Mouse (Mus musculus): ENCODE results near the gene Auts2. TPM values are rescaled to one million over a fixed set of nuclear protein-coding genes. Genes with fewer than 3 reads are reported as not detected.

Auts2 gene
- polyA plus RNA-seq, 1 experiment from 2014 or later = 1.8 TPM

DNA sequence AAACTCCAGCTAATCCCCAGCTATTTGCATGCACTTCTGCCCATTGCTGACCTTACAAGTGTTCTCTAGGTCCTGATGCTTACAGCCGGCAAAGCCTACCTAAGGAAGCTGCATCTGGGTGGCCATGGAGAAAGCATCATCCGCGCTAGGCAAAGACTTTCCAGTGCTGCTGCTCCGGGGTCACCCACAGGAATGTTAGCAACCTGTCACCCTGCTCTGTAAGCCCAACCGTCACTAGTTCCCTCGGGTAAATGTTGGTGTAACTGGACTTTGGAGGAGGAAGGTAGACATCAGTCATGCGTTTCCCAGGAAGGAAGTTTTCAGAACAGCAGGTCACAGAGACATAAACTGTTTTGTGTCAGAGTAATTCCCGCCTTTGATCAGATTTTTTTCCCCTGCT, 287.6 kb downstream of the Auts2 start:
- no peak overlapping the region for H3K4me3 ChIP-seq (ENCODE audit: low read depth, low read length)
- ATAC-seq (ENCODE audit: low read depth) = no peak
- no peaks in the 10 kb centered on the region for H3K27me3 ChIP-seq (ENCODE audit: control insufficient read depth, insufficient read depth, low read depth, low read length)
- no peaks in the 10 kb centered on the region for H3K36me3 ChIP-seq (ENCODE audit: control insufficient read depth, insufficient read depth)
- no peaks in the 10 kb centered on the region for H3K9me3 ChIP-seq (replicated peaks; ENCODE audit: control insufficient read depth, low read length)
- H3K27ac ChIP-seq (ENCODE audit: low read length) = no peak overlapping the region
- H3K4me1 ChIP-seq (ENCODE audit: control insufficient read depth, low read depth, low read length) = no peaks in the 10 kb centered on the region
- 63% methylated on average over 8 of the region's 8 CpGs for WGBS (ENCODE audit: insufficient replicate concordance)
- H3K4me2 ChIP-seq (ENCODE audit: low read depth, low read length) = no peak overlapping the region
- no peak overlapping the region for H3K9ac ChIP-seq (ENCODE audit: low read depth, low read length)

GRCm38 (mm10) chr5:132249523-132249922, 293.6 kb downstream of the Auts2 start:
- Histone ChIP-seq H3K9me3 (replicated peaks; ENCODE audit: control insufficient read depth, low read length) (no peaks in the 10 kb centered on the region), H3K9ac (ENCODE audit: low read depth, low read length) (no peak overlapping the region), H3K27me3 (ENCODE audit: control insufficient read depth, insufficient read depth, low read depth, low read length) (no peaks in the 10 kb centered on the region), H3K4me2 (ENCODE audit: low read depth, low read length) (no peak overlapping the region), H3K27ac (ENCODE audit: low read length) (no peak overlapping the region), H3K36me3 (ENCODE audit: control insufficient read depth, insufficient read depth) (no peaks in the 10 kb centered on the region), H3K4me1 (ENCODE audit: control insufficient read depth, low read depth, low read length) (no peaks in the 10 kb centered on the region), H3K4me3 (ENCODE audit: low read depth, low read length) (no peak overlapping the region)
- no peak for ATAC-seq (ENCODE audit: low read depth)
- WGBS (ENCODE audit: insufficient replicate concordance) = 70% methylated on average over 11 of the region's 11 CpGs

DNA sequence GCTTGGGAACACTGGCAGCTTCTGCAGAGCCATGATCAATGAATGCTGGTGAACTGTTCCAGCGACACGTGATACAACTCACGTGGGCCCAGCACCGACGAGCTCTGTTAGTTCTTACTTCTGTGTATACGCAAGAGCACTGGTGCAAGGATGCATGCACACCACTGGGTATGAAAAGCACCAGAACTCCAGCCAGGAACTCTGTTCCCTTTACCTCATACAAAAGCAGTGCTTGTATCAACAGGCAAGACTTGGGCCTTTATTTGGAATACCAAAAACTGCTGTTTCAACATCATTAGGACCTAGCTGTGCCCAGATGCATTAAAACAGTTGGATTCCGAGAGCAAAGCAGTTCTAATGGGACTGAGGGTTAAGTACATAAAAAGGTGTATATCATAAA, 295.1 kb downstream of the Auts2 start:
- 68% methylated on average over 7 of the region's 7 CpGs for WGBS (ENCODE audit: insufficient replicate concordance)
- Histone ChIP-seq H3K27me3 (ENCODE audit: control insufficient read depth, insufficient read depth, low read depth, low read length) (no peaks in the 10 kb centered on the region), H3K4me1 (ENCODE audit: control insufficient read depth, low read depth, low read length) (no peaks in the 10 kb centered on the region), H3K9ac (ENCODE audit: low read depth, low read length) (no peak overlapping the region), H3K4me3 (ENCODE audit: low read depth, low read length) (no peak overlapping the region), H3K27ac (ENCODE audit: low read length) (no peak overlapping the region), H3K36me3 (ENCODE audit: control insufficient read depth, insufficient read depth) (no peaks in the 10 kb centered on the region), H3K9me3 (replicated peaks; ENCODE audit: control insufficient read depth, low read length) (no peaks in the 10 kb centered on the region), H3K4me2 (ENCODE audit: low read depth, low read length) (no peak overlapping the region)
- ATAC-seq (ENCODE audit: low read depth) = no peak

DNA sequence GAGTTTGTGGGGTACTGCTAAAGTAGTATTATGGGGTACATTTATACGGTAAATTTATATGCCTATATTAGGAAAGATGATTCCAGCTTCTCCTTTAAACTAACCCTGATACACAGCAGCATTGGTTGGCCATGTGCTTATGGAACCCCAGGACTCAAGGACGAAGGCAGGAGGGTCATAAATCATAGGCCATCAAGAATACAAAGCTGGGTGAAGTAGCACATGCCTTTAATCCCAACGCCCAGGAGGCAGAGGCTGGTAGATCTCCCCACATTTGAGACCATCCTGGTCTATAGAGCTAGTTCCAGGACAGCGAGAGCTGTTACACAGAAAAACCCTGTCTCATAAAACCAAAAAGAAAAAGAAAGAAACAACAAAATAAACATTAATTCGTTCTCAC, 307.7 kb downstream of the Auts2 start:
- WGBS (ENCODE audit: insufficient replicate concordance) = 55% methylated on average over 5 of the region's 5 CpGs
- Histone ChIP-seq H3K4me3 (ENCODE audit: low read depth, low read length) (no peak overlapping the region), H3K4me1 (ENCODE audit: control insufficient read depth, low read depth, low read length) (no peaks in the 10 kb centered on the region), H3K36me3 (ENCODE audit: control insufficient read depth, insufficient read depth) (no peaks in the 10 kb centered on the region), H3K9me3 (replicated peaks; ENCODE audit: control insufficient read depth, low read length) (no peaks in the 10 kb centered on the region), H3K9ac (ENCODE audit: low read depth, low read length) (no peak overlapping the region), H3K27ac (ENCODE audit: low read length) (no peak overlapping the region), H3K27me3 (ENCODE audit: control insufficient read depth, insufficient read depth, low read depth, low read length) (no peaks in the 10 kb centered on the region), H3K4me2 (ENCODE audit: low read depth, low read length) (no peak overlapping the region)
- no peak for ATAC-seq (ENCODE audit: low read depth)

DNA sequence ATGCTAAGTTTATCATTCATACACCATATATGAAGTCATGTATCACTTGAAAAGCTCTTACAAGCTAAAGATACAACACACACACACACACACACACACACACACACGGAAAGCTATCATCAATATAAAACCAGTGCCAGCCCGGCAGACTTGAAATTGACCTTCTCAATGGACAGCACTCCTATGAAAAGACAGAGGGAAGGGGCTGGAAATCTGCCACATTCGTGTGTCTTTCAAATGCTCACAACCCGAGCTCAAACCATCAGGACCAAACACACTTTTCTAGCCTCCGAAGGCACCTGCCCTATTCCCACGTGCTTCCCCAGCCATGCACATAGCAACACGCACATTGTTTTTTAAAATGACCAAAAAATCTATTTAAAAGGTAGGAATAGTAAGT, 308.7 kb downstream of the Auts2 start:
- H3K36me3 ChIP-seq (ENCODE audit: control insufficient read depth, insufficient read depth) = no peaks in the 10 kb centered on the region
- no peak overlapping the region for H3K4me3 ChIP-seq (ENCODE audit: low read depth, low read length)
- no peaks in the 10 kb centered on the region for H3K9me3 ChIP-seq (replicated peaks; ENCODE audit: control insufficient read depth, low read length)
- no peak overlapping the region for H3K9ac ChIP-seq (ENCODE audit: low read depth, low read length)
- H3K27me3 ChIP-seq (ENCODE audit: control insufficient read depth, insufficient read depth, low read depth, low read length) = no peaks in the 10 kb centered on the region
- no peak overlapping the region for H3K27ac ChIP-seq (ENCODE audit: low read length)
- ATAC-seq (ENCODE audit: low read depth) = no peak
- H3K4me2 ChIP-seq (ENCODE audit: low read depth, low read length) = no peak overlapping the region
- 67% methylated on average over 7 of the region's 7 CpGs for WGBS (ENCODE audit: insufficient replicate concordance)
- H3K4me1 ChIP-seq (ENCODE audit: control insufficient read depth, low read depth, low read length) = no peaks in the 10 kb centered on the region; the same call in 1 of the 2 replicates

DNA sequence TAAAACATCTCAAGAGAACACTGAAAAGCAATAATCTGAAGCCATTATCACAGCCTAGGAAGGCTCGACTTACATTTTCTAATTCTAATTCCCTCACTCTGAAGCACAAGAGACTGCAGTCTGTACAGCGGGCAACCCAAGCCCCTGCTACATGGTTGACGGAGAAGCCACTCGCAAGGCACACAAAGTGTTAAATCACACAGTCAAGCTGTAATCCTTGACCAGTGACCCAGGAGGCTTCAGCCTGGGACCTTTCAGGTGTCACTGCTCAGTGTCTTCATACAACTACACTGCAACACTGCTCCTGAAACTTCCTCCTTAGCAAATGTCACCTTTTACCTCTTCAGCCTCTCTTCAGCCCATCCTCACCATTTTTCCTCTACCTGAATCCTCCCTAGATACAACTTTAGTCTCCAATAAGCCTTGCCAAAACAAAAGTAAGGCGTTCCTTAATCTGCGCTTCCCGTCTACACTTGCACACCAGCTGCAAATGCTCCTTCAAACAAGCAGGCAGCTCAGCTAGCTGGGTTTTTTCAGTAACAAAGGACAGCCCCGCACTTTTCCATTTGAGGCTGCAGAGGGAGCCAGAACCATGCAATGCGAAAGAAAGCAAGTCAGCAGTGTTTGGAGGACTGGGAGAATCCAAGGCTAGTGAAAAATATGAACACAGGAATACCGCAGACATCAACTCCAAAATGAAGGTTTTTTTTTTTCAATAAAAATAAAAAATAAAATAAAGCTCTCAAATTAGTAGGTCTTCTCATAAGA, 311.7 kb downstream of the Auts2 start:
- H3K36me3 ChIP-seq (ENCODE audit: control insufficient read depth, insufficient read depth) = no peaks in the 10 kb centered on the region
- no peak overlapping the region for H3K4me2 ChIP-seq (ENCODE audit: low read depth, low read length)
- H3K27ac ChIP-seq (ENCODE audit: low read length) = no peak overlapping the region
- no peaks in the 10 kb centered on the region for H3K9me3 ChIP-seq (replicated peaks; ENCODE audit: control insufficient read depth, low read length)
- ATAC-seq (ENCODE audit: low read depth) = peak; percentile 45; the same call in 1 of the 2 replicates
- no peak overlapping the region for H3K4me3 ChIP-seq (ENCODE audit: low read depth, low read length)
- 36% methylated on average over 10 of the region's 10 CpGs for WGBS (ENCODE audit: insufficient replicate concordance)
- H3K9ac ChIP-seq (ENCODE audit: low read depth, low read length) = no peak overlapping the region
- no peaks in the 10 kb centered on the region for H3K27me3 ChIP-seq (ENCODE audit: control insufficient read depth, insufficient read depth, low read depth, low read length)
- no peaks in the 10 kb centered on the region; the same call in 1 of the 2 replicates for H3K4me1 ChIP-seq (ENCODE audit: control insufficient read depth, low read depth, low read length)

- Histone ChIP-seq H3K27me3 (ENCODE audit: control insufficient read depth, insufficient read depth, low read depth, low read length) (no peaks in the 10 kb centered on the region), H3K36me3 (ENCODE audit: control insufficient read depth, insufficient read depth) (no peaks in the 10 kb centered on the region), H3K4me3 (ENCODE audit: low read depth, low read length) (no peak overlapping the region), H3K4me1 (ENCODE audit: control insufficient read depth, low read depth, low read length) (no peaks in the 10 kb centered on the region; the same call in 1 of the 2 replicates), H3K9me3 (replicated peaks; ENCODE audit: control insufficient read depth, low read length) (no peaks in the 10 kb centered on the region), H3K4me2 (ENCODE audit: low read depth, low read length) (no peak overlapping the region), H3K27ac (ENCODE audit: low read length) (no peak overlapping the region), H3K9ac (ENCODE audit: low read depth, low read length) (no peak overlapping the region)
- WGBS (ENCODE audit: insufficient replicate concordance) = 43% methylated on average over 8 of the region's 8 CpGs
- ATAC-seq (ENCODE audit: low read depth) = peak; percentile 66; the same call in 1 of the 2 replicates
Measured at GRCm38 (mm10) chr5:132229644-132230357, 313.3 kb downstream of the Auts2 start.

DNA sequence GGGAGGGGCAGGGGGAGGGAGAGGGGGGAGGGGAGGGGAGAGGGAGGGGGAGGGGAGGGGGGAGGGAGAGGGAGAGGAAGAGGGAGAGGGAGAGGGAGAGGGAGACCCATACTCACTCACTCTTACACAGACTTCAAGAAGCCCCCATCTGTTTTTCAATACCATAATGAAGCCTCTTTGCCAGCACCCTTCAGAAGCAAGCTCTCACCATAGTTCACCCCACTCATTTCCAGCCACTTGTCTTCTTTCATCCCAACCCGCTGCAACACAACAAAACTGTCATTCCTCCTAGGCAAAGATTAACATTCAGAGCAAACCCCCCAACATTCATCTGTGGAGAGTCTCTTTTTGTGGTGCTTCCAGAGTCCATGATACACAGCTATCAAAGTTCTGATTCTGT, 314.1 kb downstream of the Auts2 start:
- H3K36me3 ChIP-seq (ENCODE audit: control insufficient read depth, insufficient read depth) = no peaks in the 10 kb centered on the region
- H3K4me3 ChIP-seq (ENCODE audit: low read depth, low read length) = no peak overlapping the region
- H3K9ac ChIP-seq (ENCODE audit: low read depth, low read length) = no peak overlapping the region
- H3K9me3 ChIP-seq (replicated peaks; ENCODE audit: control insufficient read depth, low read length) = no peaks in the 10 kb centered on the region
- 42% methylated on average over 1 of the region's 1 CpGs for WGBS (ENCODE audit: insufficient replicate concordance)
- no peaks in the 10 kb centered on the region for H3K27me3 ChIP-seq (ENCODE audit: control insufficient read depth, insufficient read depth, low read depth, low read length)
- ATAC-seq (ENCODE audit: low read depth) = no peak
- no peaks in the 10 kb centered on the region; the same call in 1 of the 2 replicates for H3K4me1 ChIP-seq (ENCODE audit: control insufficient read depth, low read depth, low read length)
- no peak overlapping the region for H3K4me2 ChIP-seq (ENCODE audit: low read depth, low read length)
- no peak overlapping the region for H3K27ac ChIP-seq (ENCODE audit: low read length)

- 72% methylated on average over 12 of the region's 12 CpGs for WGBS (ENCODE audit: insufficient replicate concordance)
- H3K4me3 ChIP-seq (ENCODE audit: low read depth, low read length) = no peak overlapping the region
- H3K27me3 ChIP-seq (ENCODE audit: control insufficient read depth, insufficient read depth, low read depth, low read length) = no peaks in the 10 kb centered on the region
- no peak overlapping the region for H3K4me2 ChIP-seq (ENCODE audit: low read depth, low read length)
- no peaks in the 10 kb centered on the region for H3K36me3 ChIP-seq (ENCODE audit: control insufficient read depth, insufficient read depth)
- no peaks in the 10 kb centered on the region for H3K4me1 ChIP-seq (ENCODE audit: control insufficient read depth, low read depth, low read length)
- no peak overlapping the region for H3K9ac ChIP-seq (ENCODE audit: low read depth, low read length)
- H3K9me3 ChIP-seq (replicated peaks; ENCODE audit: control insufficient read depth, low read length) = no peaks in the 10 kb centered on the region
- no peak overlapping the region for H3K27ac ChIP-seq (ENCODE audit: low read length)
- no peak for ATAC-seq (ENCODE audit: low read depth)
Measured at GRCm38 (mm10) chr5:132220376-132220930, 322.7 kb downstream of the Auts2 start.
